26 mouse cellular contexts compared by ENCODE assay signal in genomic region chr12:16438717-16439116, GRCm38 (mm10).
"Had no signal": no experiment of that assay in that cellular context is flagged by ENCODE, and none has a peak within 500 bp of the region (broad histone marks: within the 10 kb centered on the region; RNA-seq: fewer than 3 reads in every experiment).

No protein-coding gene starts in this region.

- H3K9me3 ChIP-seq: heart, embryonic 10.5 days; heart, embryonic 13.5 days; heart, embryonic 15.5 days; hindbrain, embryonic 13.5 days; kidney, embryonic 15.5 days; limb, embryonic 13.5 days; limb, embryonic 15.5 days; liver, embryonic 12.5 days had no signal

- DNase-seq: gastrocnemius, adult 2 months; gastrocnemius, postnatal 10 days; gastrocnemius, postnatal 25 days; heart, adult 18-20 months; heart, postnatal 14 days; heart, postnatal 36 days; kidney, adult 2 months; kidney, adult 9 months; kidney, postnatal 14 days; kidney, postnatal 36 days; layer of hippocampus, adult 9-11 months; layer of hippocampus, postnatal 36 days; left cerebral cortex, postnatal 4 days had no signal

- H3K9ac ChIP-seq: heart, embryonic 13.5 days; heart, embryonic 15.5 days; hindbrain, embryonic 13.5 days; hindbrain, embryonic 15.5 days; kidney, embryonic 15.5 days; limb, embryonic 13.5 days; limb, embryonic 15.5 days; liver, embryonic 12.5 days; liver, embryonic 14.5 days had no signal

- H3K4me2 ChIP-seq: heart, embryonic 13.5 days; heart, embryonic 15.5 days; hindbrain, embryonic 13.5 days; hindbrain, embryonic 15.5 days; kidney, embryonic 15.5 days; limb, embryonic 13.5 days; limb, embryonic 15.5 days; liver, embryonic 12.5 days had no signal

- H3K27me3 ChIP-seq: heart, embryonic 13.5 days; heart, embryonic 15.5 days; hindbrain, embryonic 13.5 days; hindbrain, embryonic 15.5 days; kidney, embryonic 15.5 days; limb, embryonic 13.5 days; limb, embryonic 15.5 days; liver, embryonic 12.5 days had no signal

- H3K27ac ChIP-seq: gastrocnemius, adult 2 months; heart, embryonic 10.5 days; heart, embryonic 13.5 days; heart, embryonic 15.5 days; hindbrain, embryonic 13.5 days; hindbrain, embryonic 15.5 days; hindbrain, postnatal 0 days; kidney, embryonic 15.5 days; kidney, postnatal 0 days; limb, embryonic 13.5 days; limb, embryonic 15.5 days; liver, embryonic 12.5 days; liver, embryonic 14.5 days had no signal

- ATAC-seq: hindbrain, postnatal 0 days; intestine, postnatal 0 days; liver, embryonic 12.5 days had no signal

- H3K36me3 ChIP-seq: heart, embryonic 10.5 days; heart, embryonic 13.5 days; heart, embryonic 15.5 days; hindbrain, embryonic 13.5 days; hindbrain, embryonic 15.5 days; kidney, embryonic 15.5 days; limb, embryonic 13.5 days; limb, embryonic 15.5 days; liver, embryonic 12.5 days had no signal

- H3K4me3 ChIP-seq: gastrocnemius, adult 2 months; heart, embryonic 10.5 days; heart, embryonic 13.5 days; heart, embryonic 15.5 days; hindbrain, embryonic 13.5 days; hindbrain, embryonic 15.5 days; kidney, embryonic 15.5 days; limb, embryonic 13.5 days; limb, embryonic 15.5 days; liver, embryonic 12.5 days had no signal

- H3K4me1 ChIP-seq: heart, embryonic 10.5 days; hindbrain, embryonic 15.5 days; kidney, embryonic 15.5 days; limb, embryonic 13.5 days; limb, embryonic 15.5 days; liver, embryonic 12.5 days had no signal
